Mouse (Mus musculus) adrenal gland, postnatal 4 days (tissue): ENCODE results near the gene Stac2. TPM values are rescaled to one million over a fixed set of nuclear protein-coding genes. Genes with fewer than 3 reads are reported as not detected.
A peak's percentile ranks its signal among the peaks of the same experiment; 100 is the strongest.

ENCODE experiments used
- DNase-seq, 2 experiments: peaks; one replicate each; pipeline ENCODE4 v3.0.0; 2021 to 2022; ENCODE audit warnings: low spot score in 2 of 2, mixed read lengths in 2 of 2
- total RNA-seq, 2 experiments: library from RNA; stranded (reverse); gene quantifications; 2 replicates each; pipeline ENCODE4 v1.2.3; 2021

Stac2 gene
- total RNA-seq, 2 experiments from 2014 or later: 4.1 to 4.8 TPM

GRCm38 (mm10) chr11:98050940-98051339, 2.3 kb downstream of the Stac2 start:
- DNase-seq: no peak

GRCm38 (mm10) chr11:98050520-98050815, 2.8 kb downstream of the Stac2 start:
- no peak for DNase-seq

GRCm38 (mm10) chr11:98049672-98050519, 3.4 kb downstream of the Stac2 start:
- no peak for DNase-seq

GRCm38 (mm10) chr11:98047745-98048144, 5.5 kb downstream of the Stac2 start:
- DNase-seq: no peak

- no peak for DNase-seq
These were observed 6.8 kb downstream of the Stac2 start for GRCm38 (mm10) chr11:98046466-98046865.

- DNase-seq: no peak
These were observed 7.7 kb downstream of the Stac2 start for GRCm38 (mm10) chr11:98045596-98045995.

- no peak for DNase-seq
These were observed 9.2 kb downstream of the Stac2 start for GRCm38 (mm10) chr11:98044074-98044473.

GRCm38 (mm10) chr11:98042741-98043140, 10.5 kb downstream of the Stac2 start:
- no peak for DNase-seq

GRCm38 (mm10) chr11:98040975-98041374, 12.3 kb downstream of the Stac2 start:
- DNase-seq: no peak

GRCm38 (mm10) chr11:98037871-98038270, 15.4 kb downstream of the Stac2 start:
- DNase-seq: no peak

GRCm38 (mm10) chr11:98035977-98036377, 17.3 kb downstream of the Stac2 start:
- peak in 1 of 2 experiments; percentile 25 for DNase-seq

GRCm38 (mm10) chr11:98034840-98035239, 18.4 kb downstream of the Stac2 start:
- no peak for DNase-seq

GRCm38 (mm10) chr11:98034061-98034460, 19.2 kb downstream of the Stac2 start:
- no peak for DNase-seq

GRCm38 (mm10) chr11:98031443-98031770, 21.9 kb downstream of the Stac2 start:
- peak; percentile 56 to 64 for DNase-seq

GRCm38 (mm10) chr11:98030701-98031442, 22.4 kb downstream of the Stac2 start:
- DNase-seq: no peak

- DNase-seq: no peak
These were observed 25.5 kb downstream of the Stac2 start for GRCm38 (mm10) chr11:98027785-98028184.

- DNase-seq: no peak
These were observed 26.0 kb downstream of the Stac2 start for GRCm38 (mm10) chr11:98027297-98027688.

GRCm38 (mm10) chr11:98026570-98027296, 26.5 kb downstream of the Stac2 start, which contains the start of gene Rpl19:
Gene Rpl19, plus strand, starts transcription at chr11:98026710.
- peak; percentile 84 to 88 for DNase-seq

- no peak for DNase-seq
These were observed 27.1 kb downstream of the Stac2 start for GRCm38 (mm10) chr11:98026248-98026569.

- DNase-seq: no peak
These were observed 28.7 kb downstream of the Stac2 start for GRCm38 (mm10) chr11:98024516-98024915.

- peak; percentile 41 to 51 for DNase-seq
These were observed 30.5 kb downstream of the Stac2 start, which contains the start of gene Cacnb1 for GRCm38 (mm10) chr11:98022555-98023371. Gene Cacnb1, minus strand, starts transcription at chr11:98023034.
